Mouse (Mus musculus): ENCODE data around the gene Pkp1. TPM values are rescaled to one million over a fixed set of nuclear protein-coding genes. Genes with fewer than 3 reads are reported as not detected.

Gene Pkp1
- polyA plus RNA-seq, 1 experiment from 2014 or later: 0.22 TPM

DNA sequence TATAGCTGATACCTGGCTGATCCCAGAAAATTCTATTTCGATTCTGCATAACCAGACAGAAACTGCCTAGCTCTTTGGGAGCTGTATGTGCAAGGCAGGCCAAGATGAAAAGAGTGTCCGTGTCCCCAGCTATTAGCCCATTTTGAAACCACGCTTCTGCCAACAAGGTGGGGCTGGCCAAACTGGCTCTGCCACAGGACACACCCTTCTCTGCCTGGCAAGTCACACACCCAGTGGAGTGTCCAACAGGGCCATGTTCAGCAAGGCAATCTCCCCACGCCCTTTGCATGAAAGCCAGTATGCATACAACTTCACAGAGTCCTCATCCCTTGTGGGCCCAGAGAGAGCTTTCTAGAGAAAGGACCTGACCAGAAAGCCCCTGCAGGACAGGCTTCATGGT, 23.6 kb downstream of the Pkp1 start:
- WGBS: 92% methylated on average over 4 of the region's 4 CpGs
- no peak for ATAC-seq (ENCODE audit: low FRiP score)
- DNase-seq (ENCODE audit: low spot score): no peak
- no peak overlapping the region for H3K4me2 ChIP-seq (replicated peaks; ENCODE audit: low read depth, low read length)
- H3K27ac ChIP-seq (ENCODE audit: low read depth, low read length): no peak overlapping the region
- H3K9me3 ChIP-seq (ENCODE audit: control insufficient read depth, low read length): no peaks in the 10 kb centered on the region
- H3K36me3 ChIP-seq (ENCODE audit: control insufficient read depth, insufficient read depth, low read length): no peaks in the 10 kb centered on the region
- H3K4me3 ChIP-seq (ENCODE audit: low read depth, low read length): no peak overlapping the region
- H3K9ac ChIP-seq (ENCODE audit: low read depth, low read length): no peak overlapping the region
- no peaks in the 10 kb centered on the region for H3K27me3 ChIP-seq (ENCODE audit: control insufficient read depth, insufficient read depth, low read length)
- no peaks in the 10 kb centered on the region for H3K4me1 ChIP-seq (replicated peaks; ENCODE audit: control insufficient read depth, insufficient read depth, low read length)

- 86% methylated on average over 3 of the region's 3 CpGs for WGBS
- H3K4me2 ChIP-seq (replicated peaks; ENCODE audit: low read depth, low read length): no peak overlapping the region
- H3K9ac ChIP-seq (ENCODE audit: low read depth, low read length): no peak overlapping the region
- ATAC-seq (ENCODE audit: low FRiP score) (no peak), DNase-seq (ENCODE audit: low spot score) (no peak)
- H3K4me3 ChIP-seq (ENCODE audit: low read depth, low read length): no peak overlapping the region
- no peaks in the 10 kb centered on the region for H3K4me1 ChIP-seq (replicated peaks; ENCODE audit: control insufficient read depth, insufficient read depth, low read length)
- no peaks in the 10 kb centered on the region for H3K36me3 ChIP-seq (ENCODE audit: control insufficient read depth, insufficient read depth, low read length)
- no peaks in the 10 kb centered on the region for H3K9me3 ChIP-seq (ENCODE audit: control insufficient read depth, low read length)
- no peak overlapping the region for H3K27ac ChIP-seq (ENCODE audit: low read depth, low read length)
- H3K27me3 ChIP-seq (ENCODE audit: control insufficient read depth, insufficient read depth, low read length): no peaks in the 10 kb centered on the region
Observed at GRCm38 (mm10) chr1:135893377-135893776, 25.6 kb downstream of the Pkp1 start.

GRCm38 (mm10) chr1:135892764-135893163, 26.2 kb downstream of the Pkp1 start:
- H3K4me1 ChIP-seq (replicated peaks; ENCODE audit: control insufficient read depth, insufficient read depth, low read length): no peaks in the 10 kb centered on the region
- H3K9ac ChIP-seq (ENCODE audit: low read depth, low read length): no peak overlapping the region
- ATAC-seq (ENCODE audit: low FRiP score): no peak
- H3K4me3 ChIP-seq (ENCODE audit: low read depth, low read length): no peak overlapping the region
- WGBS: 85% methylated on average over 6 of the region's 6 CpGs
- no peak for DNase-seq (ENCODE audit: low spot score)
- H3K27ac ChIP-seq (ENCODE audit: low read depth, low read length): no peak overlapping the region
- no peaks in the 10 kb centered on the region for H3K27me3 ChIP-seq (ENCODE audit: control insufficient read depth, insufficient read depth, low read length)
- no peaks in the 10 kb centered on the region for H3K9me3 ChIP-seq (ENCODE audit: control insufficient read depth, low read length)
- H3K4me2 ChIP-seq (replicated peaks; ENCODE audit: low read depth, low read length): no peak overlapping the region
- no peaks in the 10 kb centered on the region for H3K36me3 ChIP-seq (ENCODE audit: control insufficient read depth, insufficient read depth, low read length)

- ATAC-seq (ENCODE audit: low FRiP score) (no peak), DNase-seq (ENCODE audit: low spot score) (no peak)
- Histone ChIP-seq H3K9me3 (ENCODE audit: control insufficient read depth, low read length) (no peaks in the 10 kb centered on the region), H3K4me2 (replicated peaks; ENCODE audit: low read depth, low read length) (no peak overlapping the region), H3K4me1 (replicated peaks; ENCODE audit: control insufficient read depth, insufficient read depth, low read length) (no peaks in the 10 kb centered on the region), H3K4me3 (ENCODE audit: low read depth, low read length) (no peak overlapping the region), H3K9ac (ENCODE audit: low read depth, low read length) (no peak overlapping the region), H3K27ac (ENCODE audit: low read depth, low read length) (no peak overlapping the region), H3K36me3 (ENCODE audit: control insufficient read depth, insufficient read depth, low read length) (no peaks in the 10 kb centered on the region), H3K27me3 (ENCODE audit: control insufficient read depth, insufficient read depth, low read length) (no peaks in the 10 kb centered on the region)
- 75% methylated on average over 6 of the region's 6 CpGs for WGBS
Observed at GRCm38 (mm10) chr1:135892233-135892632, 26.8 kb downstream of the Pkp1 start.

- no peaks in the 10 kb centered on the region for H3K36me3 ChIP-seq (ENCODE audit: control insufficient read depth, insufficient read depth, low read length)
- no peaks in the 10 kb centered on the region for H3K4me1 ChIP-seq (replicated peaks; ENCODE audit: control insufficient read depth, insufficient read depth, low read length)
- no peak overlapping the region for H3K27ac ChIP-seq (ENCODE audit: low read depth, low read length)
- H3K9me3 ChIP-seq (ENCODE audit: control insufficient read depth, low read length): no peaks in the 10 kb centered on the region
- ATAC-seq (ENCODE audit: low FRiP score) (no peak), DNase-seq (ENCODE audit: low spot score) (no peak)
- H3K27me3 ChIP-seq (ENCODE audit: control insufficient read depth, insufficient read depth, low read length): no peaks in the 10 kb centered on the region
- H3K4me3 ChIP-seq (ENCODE audit: low read depth, low read length): no peak overlapping the region
- no peak overlapping the region for H3K9ac ChIP-seq (ENCODE audit: low read depth, low read length)
- WGBS: 74% methylated on average over 11 of the region's 11 CpGs
- no peak overlapping the region for H3K4me2 ChIP-seq (replicated peaks; ENCODE audit: low read depth, low read length)
Observed at GRCm38 (mm10) chr1:135891424-135892216, 27.4 kb downstream of the Pkp1 start.

DNA sequence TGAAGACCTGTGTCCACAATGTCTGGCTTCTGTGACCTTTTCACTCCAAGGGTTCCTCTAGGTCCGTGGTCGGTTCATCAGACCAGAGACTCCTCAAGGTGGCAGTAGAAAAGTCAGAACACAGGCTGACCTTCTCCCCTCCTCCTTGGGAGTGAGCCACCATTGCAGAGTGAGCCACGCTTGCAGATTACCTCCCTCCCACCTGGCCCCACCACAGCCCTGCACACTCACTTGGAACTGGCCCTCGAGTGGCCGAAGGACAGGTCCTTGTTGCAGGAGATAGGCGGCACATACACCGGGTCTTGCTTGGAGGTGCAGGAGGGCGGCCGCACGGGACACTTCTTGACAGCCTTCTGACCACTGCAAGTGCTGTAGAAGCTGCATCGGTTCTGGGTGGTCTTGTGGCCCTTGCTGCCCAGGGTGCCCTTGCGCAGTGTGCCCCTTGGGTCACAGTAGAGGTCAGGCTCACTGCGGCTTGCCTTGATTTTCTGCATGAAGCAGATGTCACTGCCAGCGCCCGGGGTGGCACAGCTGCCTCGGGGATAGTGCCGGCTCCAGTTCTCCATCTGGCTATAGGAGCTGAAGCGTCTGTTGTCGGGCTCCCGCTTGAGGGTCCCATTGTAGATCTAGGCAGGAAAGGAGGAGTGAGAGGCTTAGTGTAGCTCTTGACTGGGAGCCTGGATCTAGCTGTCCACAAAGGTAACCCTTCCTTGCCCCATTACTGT, 29.4 kb downstream of the Pkp1 start:
- Histone ChIP-seq H3K9me3 (ENCODE audit: control insufficient read depth, low read length) (no peaks in the 10 kb centered on the region), H3K36me3 (ENCODE audit: control insufficient read depth, insufficient read depth, low read length) (no peaks in the 10 kb centered on the region), H3K4me3 (ENCODE audit: low read depth, low read length) (no peak overlapping the region), H3K9ac (ENCODE audit: low read depth, low read length) (no peak overlapping the region), H3K4me2 (replicated peaks; ENCODE audit: low read depth, low read length) (no peak overlapping the region), H3K27ac (ENCODE audit: low read depth, low read length) (no peak overlapping the region), H3K27me3 (ENCODE audit: control insufficient read depth, insufficient read depth, low read length) (no peaks in the 10 kb centered on the region), H3K4me1 (replicated peaks; ENCODE audit: control insufficient read depth, insufficient read depth, low read length) (no peaks in the 10 kb centered on the region)
- 80% methylated on average over 20 of the region's 20 CpGs for WGBS
- no peak for ATAC-seq (ENCODE audit: low FRiP score)
- no peak for DNase-seq (ENCODE audit: low spot score)

- Histone ChIP-seq H3K4me3 (ENCODE audit: low read depth, low read length) (no peak overlapping the region), H3K4me1 (replicated peaks; ENCODE audit: control insufficient read depth, insufficient read depth, low read length) (no peaks in the 10 kb centered on the region), H3K27ac (ENCODE audit: low read depth, low read length) (no peak overlapping the region), H3K4me2 (replicated peaks; ENCODE audit: low read depth, low read length) (no peak overlapping the region), H3K36me3 (ENCODE audit: control insufficient read depth, insufficient read depth, low read length) (no peaks in the 10 kb centered on the region), H3K9ac (ENCODE audit: low read depth, low read length) (no peak overlapping the region), H3K9me3 (ENCODE audit: control insufficient read depth, low read length) (no peaks in the 10 kb centered on the region), H3K27me3 (ENCODE audit: control insufficient read depth, insufficient read depth, low read length) (no peaks in the 10 kb centered on the region)
- peak; percentile 71 for DNase-seq (ENCODE audit: low spot score)
- no peak for ATAC-seq (ENCODE audit: low FRiP score)
- WGBS: 72% methylated on average over 10 of the region's 10 CpGs
Observed at GRCm38 (mm10) chr1:135882385-135883109, 36.5 kb downstream of the Pkp1 start.

GRCm38 (mm10) chr1:135877248-135877647, 41.8 kb downstream of the Pkp1 start:
- WGBS: 76% methylated on average over 2 of the region's 2 CpGs
- no peak overlapping the region for H3K9ac ChIP-seq (ENCODE audit: low read depth, low read length)
- no peaks in the 10 kb centered on the region for H3K9me3 ChIP-seq (ENCODE audit: control insufficient read depth, low read length)
- DNase-seq (ENCODE audit: low spot score) (no peak), ATAC-seq (ENCODE audit: low FRiP score) (no peak)
- no peaks in the 10 kb centered on the region for H3K36me3 ChIP-seq (ENCODE audit: control insufficient read depth, insufficient read depth, low read length)
- H3K4me3 ChIP-seq (ENCODE audit: low read depth, low read length): no peak overlapping the region
- no peak overlapping the region for H3K27ac ChIP-seq (ENCODE audit: low read depth, low read length)
- H3K27me3 ChIP-seq (ENCODE audit: control insufficient read depth, insufficient read depth, low read length): no peaks in the 10 kb centered on the region
- H3K4me1 ChIP-seq (replicated peaks; ENCODE audit: control insufficient read depth, insufficient read depth, low read length): no peaks in the 10 kb centered on the region
- no peak overlapping the region for H3K4me2 ChIP-seq (replicated peaks; ENCODE audit: low read depth, low read length)
